In the genomic region with DNA sequence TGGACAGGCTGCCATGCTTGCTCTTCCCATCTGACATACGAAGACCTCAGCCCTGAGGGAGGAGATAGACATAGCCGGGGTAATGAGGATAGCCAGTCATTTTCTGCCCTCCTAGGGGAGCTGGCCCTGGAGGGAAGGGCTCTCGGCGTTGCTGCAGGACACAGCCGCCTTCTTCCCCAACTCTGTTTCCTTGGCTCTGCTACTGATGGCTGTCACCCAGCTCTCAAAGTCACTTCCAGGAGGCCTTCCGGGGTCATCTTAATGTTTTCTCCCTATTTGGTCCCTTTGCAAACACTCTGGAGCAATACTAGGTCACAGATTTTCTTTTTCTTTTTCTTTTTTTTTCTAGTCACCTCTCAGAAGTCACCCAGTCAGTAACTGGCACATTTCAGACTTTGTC, we compare ENCODE assay signal across 13 mouse cellular contexts.
DNase-seq lines count a peak whose midpoint lies in the region; ATAC-seq and TF ChIP-seq lines count a peak whose summit lies in the region.
"Had no signal": no experiment of that assay in that cellular context is flagged by ENCODE, and none has a peak within 500 bp of the region (broad histone marks: within the 10 kb centered on the region; RNA-seq: fewer than 3 reads in every experiment).

No protein-coding gene starts in this region.

- H3K4me1 ChIP-seq in heart, embryonic 12.5 days (replicated peaks): peaks cover 48% of the 10 kb centered on the region
- peaks cover 20% of the 10 kb centered on the region for H3K4me1 ChIP-seq in liver, adult 2 months (ENCODE audit: control insufficient read depth, insufficient read depth, low read length)
- H3K4me1 ChIP-seq in liver, embryonic 12.5 days: peaks cover 6% of the 10 kb centered on the region; the same call in 1 of the 2 replicates
- peaks cover 55% of the 10 kb centered on the region for H3K4me1 ChIP-seq in midbrain, embryonic 10.5 days
- H3K4me1 ChIP-seq in midbrain, postnatal 0 days (ENCODE audit: insufficient read depth, low read length): no peaks in the 10 kb centered on the region
- H3K4me1 ChIP-seq: forebrain, embryonic 15.5 days had no signal

- peak; percentile 25 to 30 for DNase-seq in heart, adult 18-20 months
- DNase-seq in liver, adult 2 months (ENCODE audit: extremely low read depth, low read depth, low spot score): no peak
- no peak for DNase-seq in midbrain, embryonic 10.5 days (ENCODE audit: low spot score)
- no peak for DNase-seq in midbrain, postnatal 0 days (ENCODE audit: low spot score)
- DNase-seq: cerebellum, adult 11-12 months; cerebellum, adult 9-11 months; gastrocnemius, postnatal 36 days had no signal

- H3K9me3 ChIP-seq in heart, embryonic 12.5 days (replicated peaks): no peaks in the 10 kb centered on the region
- H3K9me3 ChIP-seq in liver, embryonic 12.5 days (replicated peaks): no peaks in the 10 kb centered on the region
- H3K9me3 ChIP-seq in midbrain, embryonic 10.5 days (replicated peaks): no peaks in the 10 kb centered on the region
- H3K9me3 ChIP-seq in midbrain, postnatal 0 days (ENCODE audit: low read length): no peaks in the 10 kb centered on the region
- H3K9me3 ChIP-seq: embryonic facial prominence, embryonic 10.5 days; forebrain, embryonic 15.5 days had no signal

- WGBS in heart, embryonic 12.5 days: 69% methylated on average over 6 of the region's 6 CpGs
- WGBS in liver, adult 2 months: 73% methylated on average over 6 of the region's 6 CpGs
- WGBS in liver, embryonic 12.5 days (ENCODE audit: insufficient replicate concordance): 72% methylated on average over 6 of the region's 6 CpGs
- WGBS in midbrain, embryonic 10.5 days: 75% methylated on average over 6 of the region's 6 CpGs
- WGBS in midbrain, postnatal 0 days: 82% methylated on average over 6 of the region's 6 CpGs

- TF ChIP-seq CTCF in liver, adult 2 months (IDR thresholded peaks at IDR 0.05; ENCODE audit: low read depth, low read length): no peak
- no peak for TF ChIP-seq CTCF in midbrain, postnatal 0 days (IDR thresholded peaks at IDR 0.05)

- no peak for TF ChIP-seq POLR2A in liver, adult 2 months (IDR thresholded peaks at IDR 0.05; ENCODE audit: extremely low read depth, insufficient read depth, low read length)

- no peak for ATAC-seq in heart, embryonic 12.5 days (ENCODE audit: insufficient number of reproducible peaks, low FRiP score)
- no peak for ATAC-seq in liver, embryonic 12.5 days
- no peak for ATAC-seq in midbrain, postnatal 0 days (ENCODE audit: low FRiP score)
- ATAC-seq: forebrain, embryonic 15.5 days; intestine, embryonic 16.5 days had no signal

- no peak overlapping the region for H3K9ac ChIP-seq in heart, embryonic 12.5 days
- no peak overlapping the region for H3K9ac ChIP-seq in liver, adult 2 months (ENCODE audit: low read depth, low read length)
- H3K9ac ChIP-seq in liver, embryonic 12.5 days: no peak overlapping the region
- no peak overlapping the region for H3K9ac ChIP-seq in midbrain, postnatal 0 days (replicated peaks; ENCODE audit: low read length, poor library complexity, severe bottlenecking)
- H3K9ac ChIP-seq: forebrain, embryonic 15.5 days; hindbrain, embryonic 14.5 days had no signal

- H3K27ac ChIP-seq in heart, embryonic 12.5 days (ENCODE audit: poor library complexity, severe bottlenecking): no peak overlapping the region
- H3K27ac ChIP-seq in liver, adult 2 months (replicated peaks; ENCODE audit: insufficient read depth, low read depth, low read length): 0 out of 2 replicates have a peak overlapping the region, but pooled peaks have one; percentile 13
- H3K27ac ChIP-seq in liver, embryonic 12.5 days: no peak overlapping the region
- peak overlapping the region; percentile 74 for H3K27ac ChIP-seq in midbrain, embryonic 10.5 days (replicated peaks)
- H3K27ac ChIP-seq in midbrain, postnatal 0 days (ENCODE audit: low read depth, low read length): no peak overlapping the region
- H3K27ac ChIP-seq: forebrain, embryonic 15.5 days; hindbrain, embryonic 14.5 days had no signal

- no peaks in the 10 kb centered on the region for H3K36me3 ChIP-seq in heart, embryonic 12.5 days
- no peaks in the 10 kb centered on the region for H3K36me3 ChIP-seq in liver, adult 2 months (ENCODE audit: control insufficient read depth, insufficient read depth, low read length)
- H3K36me3 ChIP-seq in liver, embryonic 12.5 days: no peaks in the 10 kb centered on the region
- H3K36me3 ChIP-seq in midbrain, embryonic 10.5 days: no peaks in the 10 kb centered on the region
- no peaks in the 10 kb centered on the region for H3K36me3 ChIP-seq in midbrain, postnatal 0 days (ENCODE audit: insufficient read depth, low read length)
- H3K36me3 ChIP-seq: embryonic facial prominence, embryonic 10.5 days; forebrain, embryonic 15.5 days had no signal

- no peak overlapping the region for H3K4me2 ChIP-seq in heart, embryonic 12.5 days
- no peak overlapping the region for H3K4me2 ChIP-seq in liver, embryonic 12.5 days
- no peak overlapping the region for H3K4me2 ChIP-seq in midbrain, postnatal 0 days (ENCODE audit: low read depth, low read length, poor library complexity, severe bottlenecking)
- H3K4me2 ChIP-seq: forebrain, embryonic 15.5 days; hindbrain, embryonic 14.5 days had no signal

- no peak overlapping the region for H3K4me3 ChIP-seq in heart, embryonic 12.5 days
- H3K4me3 ChIP-seq in liver, adult 2 months (ENCODE audit: insufficient read depth, low read depth, low read length): no peak overlapping the region
- H3K4me3 ChIP-seq in liver, embryonic 12.5 days: no peak overlapping the region
- H3K4me3 ChIP-seq in midbrain, embryonic 10.5 days: no peak overlapping the region
- no peak overlapping the region for H3K4me3 ChIP-seq in midbrain, postnatal 0 days (ENCODE audit: low read depth, low read length)
- H3K4me3 ChIP-seq: embryonic facial prominence, embryonic 10.5 days; forebrain, embryonic 15.5 days had no signal

- no peaks in the 10 kb centered on the region for H3K27me3 ChIP-seq in heart, embryonic 12.5 days (replicated peaks)
- no peaks in the 10 kb centered on the region for H3K27me3 ChIP-seq in liver, adult 2 months (ENCODE audit: control insufficient read depth, insufficient read depth, low read length)
- no peaks in the 10 kb centered on the region for H3K27me3 ChIP-seq in liver, embryonic 12.5 days (replicated peaks)
- 0 out of 2 replicates have a peak, but pooled peaks cover 14% of the 10 kb centered on the region for H3K27me3 ChIP-seq in midbrain, embryonic 10.5 days (ENCODE audit: low read depth, poor library complexity, severe bottlenecking)
- H3K27me3 ChIP-seq in midbrain, postnatal 0 days (ENCODE audit: insufficient read depth, low read length): no peaks in the 10 kb centered on the region
- H3K27me3 ChIP-seq: forebrain, embryonic 15.5 days had no signal

- H3K79me2 ChIP-seq in liver, adult 2 months (ENCODE audit: control insufficient read depth, insufficient read depth, low read length): no peaks in the 10 kb centered on the region

Comparison
In these comparisons a context has a peak if more than half of its experiments do, and no peak if none do; other contexts are left out.
1. H3K27ac ChIP-seq: peak in liver, adult 2 months (single experiment) and midbrain, embryonic 10.5 days (single experiment); none in heart, embryonic 12.5 days (single experiment), liver, embryonic 12.5 days (single experiment) and midbrain, postnatal 0 days (single experiment).
2. DNase-seq: peak in heart, adult 18-20 months (2 of 2); none in liver, adult 2 months (single experiment), midbrain, embryonic 10.5 days (single experiment) and midbrain, postnatal 0 days (single experiment).